Mouse (Mus musculus) heart, embryonic 16.5 days (tissue): ENCODE data around the gene Ighmbp2. TPM values are rescaled to one million over a fixed set of nuclear protein-coding genes. Genes with fewer than 3 reads are reported as not detected.
"Not testable (repeated sequence)": the region's sequence is repeated elsewhere in the genome, so short reads cannot be mapped to it uniquely, and the experiment has no call there.

Source experiments
- ATAC-seq: fragments of 200-750 bp; cut with Nextera tagmentation; replicated peaks from 2 replicates; pipeline ENCODE4 v1.8.0; 2017; ENCODE audit warnings: moderate number of reproducible peaks; ENCODE audit not compliant: insufficient read depth, low FRiP score; ENCODE audit errors: extremely low read depth
- H3K27ac ChIP-seq: fragments of 300-500 bp; sonication (generic); 2 replicates; pipeline ENCODE4 v1.5.1; 2014; ENCODE audit warnings: mild to moderate bottlenecking, low read length, control low read depth, moderate library complexity
- H3K27me3 ChIP-seq: fragments of 300-500 bp; sonication (generic); 2 replicates; pipeline ENCODE4 v1.6.1; 2014; ENCODE audit warnings: low read length, mixed read lengths; ENCODE audit not compliant: control insufficient read depth, insufficient read depth
- H3K36me3 ChIP-seq: fragments of 300-500 bp; sonication (generic); 2 replicates; pipeline ENCODE4 v1.6.1; 2014; ENCODE audit not compliant: control insufficient read depth, insufficient read depth
- H3K4me1 ChIP-seq: fragments of 300-500 bp; sonication (generic); 2 replicates; pipeline ENCODE4 v1.6.1; 2014; ENCODE audit warnings: low read length, mixed read lengths; ENCODE audit not compliant: control insufficient read depth, insufficient read depth
- H3K4me2 ChIP-seq: fragments of 300-500 bp; sonication (generic); 2 replicates; pipeline ENCODE4 v1.6.1; 2014; ENCODE audit warnings: low read depth, mild to moderate bottlenecking, control low read depth, low read length
- H3K4me3 ChIP-seq: fragments of 300-500 bp; sonication (generic); 2 replicates; pipeline ENCODE4 v1.5.1; 2014; ENCODE audit warnings: mild to moderate bottlenecking, control low read depth, low read length
- H3K9ac ChIP-seq: fragments of 300-500 bp; sonication (generic); 2 replicates; pipeline ENCODE4 v1.6.1; 2014; ENCODE audit warnings: low read length, control low read depth
- H3K9me3 ChIP-seq: fragments of 300-500 bp; sonication (generic); replicated peaks from 2 replicates; pipeline ENCODE4 v1.6.1; 2016; ENCODE audit warnings: low read length; ENCODE audit not compliant: control insufficient read depth
- WGBS: fragments of 180-500 bp; shearing (Covaris S2); extraction: QIAGEN DNeasy Blood & Tissue Kit; methylation state at CpG from one replicate; pipeline ENCODE4 v1.1.7; 2014; 5-methylcytosine and 5-hydroxymethylcytosine counted together
- microRNA-seq: library from miRNA; unstranded; fragments of <30 nt; microRNA quantifications from one replicate; pipeline ENCODE4, GENCODE M21; 2017
- polyA plus RNA-seq: library from polyadenylated mRNA; unstranded; fragments of >200 nt; fragmentation: Nextera tagmentation; extraction: Ambion mirVana; gene quantifications from 2 replicates; pipeline ENCODE4 v1.2.1, GENCODE M21; 2015

The Ighmbp2 gene
- polyA plus RNA-seq, 1 experiment from 2014 or later, result 6.2 TPM

DNA sequence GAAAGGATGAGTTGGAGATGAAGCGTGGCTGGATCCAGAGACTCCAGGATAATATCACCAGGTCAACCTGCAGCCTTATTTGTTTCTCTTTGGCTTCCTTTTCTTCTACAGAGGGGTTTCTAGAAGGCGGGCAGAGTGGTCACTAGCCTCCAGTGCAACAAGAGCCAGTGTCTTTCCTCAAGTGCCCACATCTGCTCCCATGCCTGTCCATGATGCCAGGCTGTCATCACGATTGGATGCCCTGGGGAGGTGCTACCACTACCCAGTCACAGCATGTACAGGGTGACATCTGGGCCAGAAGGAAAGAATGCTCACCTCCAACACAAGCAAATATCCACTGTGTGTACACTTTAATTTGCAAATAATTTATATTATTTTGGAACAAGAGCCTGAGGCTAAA is 22.2 kb downstream of the Ighmbp2 start:
- no peak overlapping the region for H3K4me3 ChIP-seq
- H3K36me3 ChIP-seq, result peaks cover 34% of the 10 kb centered on the region
- 86% methylated on average over 3 of the region's 3 CpGs for WGBS
- H3K9me3 ChIP-seq, result no peaks in the 10 kb centered on the region
- no peaks in the 10 kb centered on the region for H3K4me1 ChIP-seq
- no peak overlapping the region for H3K4me2 ChIP-seq
- no peaks in the 10 kb centered on the region for H3K27me3 ChIP-seq
- ATAC-seq, result no peak
- H3K9ac ChIP-seq, result no peak overlapping the region
- H3K27ac ChIP-seq, result no peak overlapping the region

GRCm38 (mm10) chr19:3260016-3260415 is 22.8 kb downstream of the Ighmbp2 start:
- H3K36me3 ChIP-seq, result peaks cover 29% of the 10 kb centered on the region
- no peak overlapping the region for H3K27ac ChIP-seq
- H3K4me1 ChIP-seq, result no peaks in the 10 kb centered on the region
- no peak overlapping the region for H3K4me2 ChIP-seq
- no peak overlapping the region for H3K4me3 ChIP-seq
- H3K9ac ChIP-seq, result no peak overlapping the region
- H3K9me3 ChIP-seq, result no peaks in the 10 kb centered on the region
- 87% methylated on average over 8 of the region's 8 CpGs for WGBS
- ATAC-seq, result no peak
- H3K27me3 ChIP-seq, result no peaks in the 10 kb centered on the region

DNA sequence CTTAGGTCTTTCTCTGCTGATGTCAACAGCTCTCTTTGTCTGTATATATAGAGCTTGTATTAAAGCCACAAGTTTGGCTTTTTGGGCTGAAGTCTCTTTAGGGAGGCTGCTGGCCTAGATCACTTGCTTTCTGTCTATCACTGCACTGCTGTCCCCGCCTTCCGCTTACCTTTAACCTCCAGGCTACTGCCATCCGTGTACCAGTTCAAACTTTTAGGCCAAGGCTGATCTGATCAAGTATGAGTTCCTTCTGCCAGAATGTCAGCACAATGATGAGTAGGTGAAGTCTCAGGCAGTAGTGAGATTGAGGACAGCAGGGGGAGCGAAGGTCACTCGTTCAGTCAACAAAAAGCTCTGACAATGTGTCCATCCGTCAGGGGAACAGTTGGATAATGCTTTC is 57.6 kb downstream of the Ighmbp2 start:
- H3K4me1 ChIP-seq, H3K9me3 ChIP-seq, H3K4me3 ChIP-seq, ATAC-seq, H3K27ac ChIP-seq, H3K36me3 ChIP-seq, H3K9ac ChIP-seq, H3K27me3 ChIP-seq, H3K4me2 ChIP-seq: not testable (repeated sequence)
- 63% methylated on average over 3 of the region's 6 CpGs for WGBS

DNA sequence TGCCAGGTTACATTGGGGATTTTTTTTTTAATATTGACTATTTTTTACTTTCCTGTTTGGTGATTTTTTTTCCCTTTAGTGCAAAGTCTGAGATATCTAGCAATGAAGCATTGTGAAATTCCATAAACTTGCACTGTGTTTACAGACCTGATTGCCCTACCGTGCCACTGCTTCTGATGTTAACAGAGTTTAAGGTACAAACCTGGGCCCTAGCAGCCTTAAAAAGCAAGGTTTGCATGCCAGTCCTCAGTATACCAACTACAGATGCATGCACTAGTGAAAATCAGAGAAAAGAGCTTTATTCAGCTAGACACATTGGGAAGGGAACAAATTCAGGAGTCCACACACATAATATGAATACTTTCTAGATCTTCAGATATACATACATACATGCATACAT is 67.9 kb downstream of the Ighmbp2 start:
- H3K9me3 ChIP-seq, ATAC-seq, H3K27me3 ChIP-seq, H3K4me1 ChIP-seq, H3K4me3 ChIP-seq, H3K36me3 ChIP-seq, H3K27ac ChIP-seq, H3K9ac ChIP-seq, H3K4me2 ChIP-seq: not testable (repeated sequence)
- 74% methylated on average over 1 of the region's 1 CpGs for WGBS

Small RNAs within 50 kb of the gene (microRNA-seq; reads per million reads assigned to microRNA genes)
- gene Mir6984, result not detected

Other genes with a start within 250 kb of the Ighmbp2 start
- 89.2 and 100 TPM in 2 replicates for gene Mrpl21, start 116 bp downstream of the Ighmbp2 start, polyA plus RNA-seq
- gene Cpt1a, start 39.3 kb upstream of the Ighmbp2 start, polyA plus RNA-seq, result 34.6 and 37.1 TPM in 2 replicates
- gene Tesmin, start 105.8 kb upstream of the Ighmbp2 start, polyA plus RNA-seq, result 1.0 and 1.5 TPM in 2 replicates
- gene Gal, start 131.5 kb upstream of the Ighmbp2 start, polyA plus RNA-seq, result 5.9 and 8.9 TPM in 2 replicates